Mouse (Mus musculus): ENCODE measurements around the gene Rora. TPM values are rescaled to one million over a fixed set of nuclear protein-coding genes. Genes with fewer than 3 reads are reported as not detected.

Gene Rora
- polyA plus RNA-seq, 1 experiment from 2014 or later, result 4.4 TPM

- 0% methylated on average over 28 of the region's 28 CpGs for WGBS
- no peaks in the 10 kb centered on the region for H3K27me3 ChIP-seq (replicated peaks; ENCODE audit: control insufficient read depth, insufficient read depth, low read length)
- peak; percentile 22 for ATAC-seq (replicated peaks; ENCODE audit: low FRiP score, low TSS enrichment, low read depth)
Measured at GRCm38 (mm10) chr9:68654039-68654332, 400 bp downstream of the Rora start.

GRCm38 (mm10) chr9:68654333-68655017, 889 bp downstream of the Rora start:
- Histone ChIP-seq H3K36me3 (ENCODE audit: control insufficient read depth, insufficient read depth, low read length) (no peaks in the 10 kb centered on the region), H3K4me1 (replicated peaks; ENCODE audit: control insufficient read depth, insufficient read depth, low read length) (peaks cover 13% of the 10 kb centered on the region; the same call in 1 of the 2 replicates), H3K4me3 (ENCODE audit: low read depth, low read length) (peak overlapping the region; percentile 76), H3K4me2 (ENCODE audit: low read length) (peak overlapping the region; percentile 78), H3K27ac (ENCODE audit: low read depth) (peak overlapping the region; percentile 93), H3K27me3 (replicated peaks; ENCODE audit: control insufficient read depth, insufficient read depth, low read length) (no peaks in the 10 kb centered on the region), H3K9me3 (ENCODE audit: control insufficient read depth, low read length) (no peaks in the 10 kb centered on the region), H3K9ac (ENCODE audit: low read length) (peak overlapping the region; percentile 70)
- ATAC-seq (replicated peaks; ENCODE audit: low FRiP score, low TSS enrichment, low read depth) (no peak), DNase-seq (ENCODE audit: low spot score) (peak; percentile 77)
- WGBS, result under 1% methylated on average over 43 of the region's 43 CpGs

More at GRCm38 (mm10) chr9:68654039-68654332, 400 bp downstream of the Rora start:
- Histone ChIP-seq H3K9me3 (ENCODE audit: control insufficient read depth, low read length) (no peaks in the 10 kb centered on the region), H3K9ac (ENCODE audit: low read length) (peak overlapping the region; percentile 70), H3K4me3 (ENCODE audit: low read depth, low read length) (peak overlapping the region; percentile 76), H3K4me2 (ENCODE audit: low read length) (peak overlapping the region; percentile 78), H3K36me3 (ENCODE audit: control insufficient read depth, insufficient read depth, low read length) (no peaks in the 10 kb centered on the region), H3K4me1 (replicated peaks; ENCODE audit: control insufficient read depth, insufficient read depth, low read length) (peaks cover 13% of the 10 kb centered on the region; the same call in 1 of the 2 replicates), H3K27ac (ENCODE audit: low read depth) (peak overlapping the region; percentile 93)
- no peak for DNase-seq (ENCODE audit: low spot score)

- ATAC-seq (replicated peaks; ENCODE audit: low FRiP score, low TSS enrichment, low read depth) (peak; percentile 56; the same call in 1 of the 2 replicates), DNase-seq (ENCODE audit: low spot score) (peak; percentile 77)
- Histone ChIP-seq H3K4me3 (ENCODE audit: low read depth, low read length) (peak overlapping the region; percentile 76), H3K4me2 (ENCODE audit: low read length) (peak overlapping the region; percentile 78), H3K36me3 (ENCODE audit: control insufficient read depth, insufficient read depth, low read length) (no peaks in the 10 kb centered on the region), H3K27ac (ENCODE audit: low read depth) (peak overlapping the region; percentile 93; the same call in 1 of the 2 replicates), H3K4me1 (replicated peaks; ENCODE audit: control insufficient read depth, insufficient read depth, low read length) (peaks cover 13% of the 10 kb centered on the region; the same call in 1 of the 2 replicates), H3K9ac (ENCODE audit: low read length) (peak overlapping the region; percentile 70), H3K9me3 (ENCODE audit: control insufficient read depth, low read length) (no peaks in the 10 kb centered on the region), H3K27me3 (replicated peaks; ENCODE audit: control insufficient read depth, insufficient read depth, low read length) (no peaks in the 10 kb centered on the region)
- WGBS, result under 1% methylated on average over 31 of the region's 31 CpGs
Measured at GRCm38 (mm10) chr9:68655018-68656005, 1.7 kb downstream of the Rora start.

- 34% methylated on average over 5 of the region's 5 CpGs for WGBS
- ATAC-seq (replicated peaks; ENCODE audit: low FRiP score, low TSS enrichment, low read depth), result no peak
- peaks cover 13% of the 10 kb centered on the region; the same call in 1 of the 2 replicates for H3K4me1 ChIP-seq (replicated peaks; ENCODE audit: control insufficient read depth, insufficient read depth, low read length)
- no peak for DNase-seq (ENCODE audit: low spot score)
- peak overlapping the region; percentile 78 for H3K4me2 ChIP-seq (ENCODE audit: low read length)
- no peak overlapping the region for H3K27ac ChIP-seq (ENCODE audit: low read depth)
- no peak overlapping the region for H3K9ac ChIP-seq (ENCODE audit: low read length)
- H3K9me3 ChIP-seq (ENCODE audit: control insufficient read depth, low read length), result no peaks in the 10 kb centered on the region
- no peak overlapping the region for H3K4me3 ChIP-seq (ENCODE audit: low read depth, low read length)
- H3K36me3 ChIP-seq (ENCODE audit: control insufficient read depth, insufficient read depth, low read length), result no peaks in the 10 kb centered on the region
- H3K27me3 ChIP-seq (replicated peaks; ENCODE audit: control insufficient read depth, insufficient read depth, low read length), result no peaks in the 10 kb centered on the region
Measured at GRCm38 (mm10) chr9:68656076-68656795, 2.6 kb downstream of the Rora start.

- DNase-seq (ENCODE audit: low spot score), result no peak
- WGBS, result 46% methylated on average over 6 of the region's 6 CpGs
- Histone ChIP-seq H3K9me3 (ENCODE audit: control insufficient read depth, low read length) (no peaks in the 10 kb centered on the region), H3K4me2 (ENCODE audit: low read length) (no peak overlapping the region), H3K36me3 (ENCODE audit: control insufficient read depth, insufficient read depth, low read length) (no peaks in the 10 kb centered on the region), H3K4me1 (replicated peaks; ENCODE audit: control insufficient read depth, insufficient read depth, low read length) (peaks cover 13% of the 10 kb centered on the region; the same call in 1 of the 2 replicates), H3K4me3 (ENCODE audit: low read depth, low read length) (no peak overlapping the region), H3K27ac (ENCODE audit: low read depth) (no peak overlapping the region), H3K9ac (ENCODE audit: low read length) (no peak overlapping the region), H3K27me3 (replicated peaks; ENCODE audit: control insufficient read depth, insufficient read depth, low read length) (no peaks in the 10 kb centered on the region)
- ATAC-seq (replicated peaks; ENCODE audit: low FRiP score, low TSS enrichment, low read depth), result no peak
Measured at GRCm38 (mm10) chr9:68656796-68657130, 3.2 kb downstream of the Rora start.

- H3K36me3 ChIP-seq (ENCODE audit: control insufficient read depth, insufficient read depth, low read length), result no peaks in the 10 kb centered on the region
- no peak overlapping the region for H3K4me3 ChIP-seq (ENCODE audit: low read depth, low read length)
- no peak for DNase-seq (ENCODE audit: low spot score)
- H3K4me2 ChIP-seq (ENCODE audit: low read length), result no peak overlapping the region
- ATAC-seq (replicated peaks; ENCODE audit: low FRiP score, low TSS enrichment, low read depth), result no peak
- no peaks in the 10 kb centered on the region for H3K9me3 ChIP-seq (ENCODE audit: control insufficient read depth, low read length)
- 0 out of 2 replicates have a peak, but pooled peaks cover 4% of the 10 kb centered on the region for H3K4me1 ChIP-seq (replicated peaks; ENCODE audit: control insufficient read depth, insufficient read depth, low read length)
- H3K27me3 ChIP-seq (replicated peaks; ENCODE audit: control insufficient read depth, insufficient read depth, low read length), result no peaks in the 10 kb centered on the region
- 77% methylated on average over 3 of the region's 3 CpGs for WGBS
- H3K9ac ChIP-seq (ENCODE audit: low read length), result no peak overlapping the region
- no peak overlapping the region for H3K27ac ChIP-seq (ENCODE audit: low read depth)
Measured at GRCm38 (mm10) chr9:68670731-68671130, 17.1 kb downstream of the Rora start.

- no peaks in the 10 kb centered on the region for H3K9me3 ChIP-seq (ENCODE audit: control insufficient read depth, low read length)
- H3K4me1 ChIP-seq (replicated peaks; ENCODE audit: control insufficient read depth, insufficient read depth, low read length), result 0 out of 2 replicates have a peak, but pooled peaks cover 4% of the 10 kb centered on the region
- no peak overlapping the region for H3K27ac ChIP-seq (ENCODE audit: low read depth)
- DNase-seq (ENCODE audit: low spot score) (no peak), ATAC-seq (replicated peaks; ENCODE audit: low FRiP score, low TSS enrichment, low read depth) (no peak)
- H3K36me3 ChIP-seq (ENCODE audit: control insufficient read depth, insufficient read depth, low read length), result no peaks in the 10 kb centered on the region
- H3K4me2 ChIP-seq (ENCODE audit: low read length), result no peak overlapping the region
- H3K27me3 ChIP-seq (replicated peaks; ENCODE audit: control insufficient read depth, insufficient read depth, low read length), result no peaks in the 10 kb centered on the region
- H3K4me3 ChIP-seq (ENCODE audit: low read depth, low read length), result no peak overlapping the region
- 32% methylated on average over 5 of the region's 5 CpGs for WGBS
- H3K9ac ChIP-seq (ENCODE audit: low read length), result no peak overlapping the region
Measured at GRCm38 (mm10) chr9:68672459-68672858, 18.9 kb downstream of the Rora start.

GRCm38 (mm10) chr9:68673221-68673620, 19.6 kb downstream of the Rora start:
- Histone ChIP-seq H3K4me3 (ENCODE audit: low read depth, low read length) (no peak overlapping the region), H3K27me3 (replicated peaks; ENCODE audit: control insufficient read depth, insufficient read depth, low read length) (no peaks in the 10 kb centered on the region), H3K4me1 (replicated peaks; ENCODE audit: control insufficient read depth, insufficient read depth, low read length) (0 out of 2 replicates have a peak, but pooled peaks cover 4% of the 10 kb centered on the region), H3K4me2 (ENCODE audit: low read length) (no peak overlapping the region), H3K27ac (ENCODE audit: low read depth) (no peak overlapping the region), H3K9ac (ENCODE audit: low read length) (no peak overlapping the region), H3K36me3 (ENCODE audit: control insufficient read depth, insufficient read depth, low read length) (no peaks in the 10 kb centered on the region), H3K9me3 (ENCODE audit: control insufficient read depth, low read length) (no peaks in the 10 kb centered on the region)
- no peak for DNase-seq (ENCODE audit: low spot score)
- 71% methylated on average over 1 of the region's 1 CpGs for WGBS
- ATAC-seq (replicated peaks; ENCODE audit: low FRiP score, low TSS enrichment, low read depth), result no peak

All from intestine, embryonic 14.5 days (tissue).